Mouse (Mus musculus) lung, postnatal 0 days (tissue): Measurements from ENCODE around the gene Lhfpl3.

Experiments used
- CTCF ChIP-seq: IDR thresholded peaks from 2 replicates; pipeline ENCODE4 v1.5.1; 2016; ENCODE audit warnings: antibody characterized with exemption, mild to moderate bottlenecking
- EP300 ChIP-seq: IDR thresholded peaks from 2 replicates; pipeline ENCODE4 v1.6.1; 2016; ENCODE audit warnings: antibody characterized with exemption, mild to moderate bottlenecking, control low read depth

DNA sequence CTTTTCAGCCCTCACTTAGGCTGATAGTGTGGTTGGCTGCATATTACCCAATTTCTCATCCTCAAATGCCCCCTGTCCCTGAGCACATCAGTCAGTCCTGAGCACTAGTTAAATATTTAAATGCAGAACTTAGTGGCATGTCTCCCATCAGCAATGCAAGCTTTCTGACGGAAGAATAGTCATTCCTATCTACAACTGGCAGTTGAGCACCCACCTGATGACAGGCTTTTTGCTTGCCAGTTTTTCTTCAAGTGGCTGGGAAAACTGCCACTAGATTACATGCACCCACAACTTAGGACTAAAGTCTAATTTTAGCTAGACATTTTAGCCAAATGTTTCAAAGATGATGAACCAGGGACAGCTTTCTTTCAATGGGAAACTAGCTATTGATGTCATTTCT, 260.3 kb downstream of the Lhfpl3 start:
- TF ChIP-seq CTCF (no peak), EP300 (no peak)
